In the genomic region with DNA sequence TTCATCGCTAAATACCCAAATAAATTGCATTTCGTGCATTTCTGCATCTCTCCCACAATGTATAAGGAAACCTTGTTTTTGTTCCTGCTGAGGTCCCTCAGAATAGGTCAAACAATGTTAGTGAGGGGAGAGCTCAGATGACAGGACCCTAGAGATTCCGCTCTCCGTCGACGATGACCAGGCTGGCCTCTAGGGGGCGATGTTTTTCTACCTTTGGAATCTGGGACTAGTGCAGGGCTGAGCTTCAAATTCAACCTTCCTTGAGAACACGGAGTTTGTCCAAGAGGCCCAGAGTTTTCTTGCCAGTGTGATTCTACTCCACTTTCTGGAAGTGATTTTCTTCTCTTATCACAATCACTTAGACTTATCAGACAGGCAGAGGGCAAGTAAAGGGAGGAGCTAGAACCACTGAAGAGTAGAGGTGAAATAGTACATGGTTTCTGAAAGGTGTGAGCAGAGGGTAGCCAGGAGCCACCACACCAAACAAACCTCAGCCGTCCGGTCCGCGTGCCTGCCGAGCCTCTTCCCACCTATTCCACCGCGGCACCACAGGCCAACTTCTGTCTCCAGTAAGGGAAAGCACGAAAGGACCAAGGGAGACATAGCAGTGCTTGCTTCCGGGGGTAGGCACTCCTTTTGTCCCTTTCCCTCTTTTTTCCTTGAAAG, we compare ENCODE assay signal across 8 mouse cellular contexts. TPM values are rescaled to one million over a fixed set of nuclear protein-coding genes. Genes with fewer than 3 reads are reported as not detected.
DNase-seq lines count a peak whose midpoint lies in the region; ATAC-seq and TF ChIP-seq lines count a peak whose summit lies in the region.

No protein-coding gene starts in this region.

- H3K4me3 ChIP-seq in ES-Bruce4 (ENCODE audit: low read depth, low read length), result no peak overlapping the region
- no peak overlapping the region for H3K4me3 ChIP-seq in forebrain, embryonic 16.5 days (replicated peaks; ENCODE audit: low read length)
- no peak overlapping the region for H3K4me3 ChIP-seq in layer of hippocampus, adult 2 months
- no peak overlapping the region for H3K4me3 ChIP-seq in lung, embryonic 15.5 days

- H3K9me3 ChIP-seq in ES-Bruce4 (replicated peaks; ENCODE audit: control insufficient read depth, insufficient read depth, low read length, poor library complexity, severe bottlenecking), result no peaks in the 10 kb centered on the region
- H3K9me3 ChIP-seq in forebrain, embryonic 16.5 days (ENCODE audit: control insufficient read depth, low read length), result no peaks in the 10 kb centered on the region
- H3K9me3 ChIP-seq in lung, embryonic 15.5 days, result no peaks in the 10 kb centered on the region

- TF ChIP-seq EP300 in ES-Bruce4 (IDR thresholded peaks at IDR 0.05; ENCODE audit: insufficient read depth, low read depth, low read length), result no peak

- peak; percentile 86 for TF ChIP-seq CTCF in ES-Bruce4 (IDR thresholded peaks at IDR 0.05; ENCODE audit: low read depth, low read length)
- peak; percentile 93 for TF ChIP-seq CTCF in layer of hippocampus, adult 2 months (conservative IDR thresholded peaks at IDR 0.05)

- peak; percentile 74 for DNase-seq in cerebellum, adult 11-12 months
- peak; percentile 91 for DNase-seq in heart, postnatal 4 days
- DNase-seq in layer of hippocampus, adult 2 months (ENCODE audit: low spot score in 2 of 2), result peak; percentile 76 to 94
- peak; percentile 46 for DNase-seq in ovary, adult 18-20 months (ENCODE audit: low spot score)
- peak; percentile 84 for DNase-seq in thymus, postnatal 0 days (ENCODE audit: low spot score)

- H3K36me3 ChIP-seq in ES-Bruce4 (ENCODE audit: control insufficient read depth, insufficient read depth, low read length, poor library complexity, severe bottlenecking), result no peaks in the 10 kb centered on the region
- no peaks in the 10 kb centered on the region for H3K36me3 ChIP-seq in forebrain, embryonic 16.5 days (ENCODE audit: control insufficient read depth, insufficient read depth)
- H3K36me3 ChIP-seq in lung, embryonic 15.5 days, result no peaks in the 10 kb centered on the region

- no peak overlapping the region for H3K27ac ChIP-seq in ES-Bruce4 (ENCODE audit: insufficient read depth, low read length)
- no peak overlapping the region for H3K27ac ChIP-seq in forebrain, embryonic 16.5 days (ENCODE audit: low read length)
- no peak overlapping the region for H3K27ac ChIP-seq in layer of hippocampus, adult 2 months
- H3K27ac ChIP-seq in lung, embryonic 15.5 days, result no peak overlapping the region

- no peak overlapping the region for H3K9ac ChIP-seq in ES-Bruce4 (ENCODE audit: low read depth, poor library complexity, severe bottlenecking)
- H3K9ac ChIP-seq in forebrain, embryonic 16.5 days (replicated peaks; ENCODE audit: low read depth, low read length), result no peak overlapping the region
- no peak overlapping the region for H3K9ac ChIP-seq in lung, embryonic 15.5 days

- ATAC-seq in forebrain, embryonic 16.5 days, result peak; percentile 72
- ATAC-seq in lung, embryonic 15.5 days (ENCODE audit: borderline replicate concordance, extremely low read depth, low FRiP score, low TSS enrichment), result peak; percentile 39; the same call in 1 of the 2 replicates

- H3K4me2 ChIP-seq in forebrain, embryonic 16.5 days (ENCODE audit: low read length), result no peak overlapping the region
- peak overlapping the region; percentile 71 for H3K4me2 ChIP-seq in lung, embryonic 15.5 days

- no peaks in the 10 kb centered on the region; the same call in 1 of the 2 replicates for H3K27me3 ChIP-seq in ES-Bruce4 (ENCODE audit: control insufficient read depth, insufficient read depth, low read length, poor library complexity, severe bottlenecking)
- H3K27me3 ChIP-seq in forebrain, embryonic 16.5 days (replicated peaks; ENCODE audit: control insufficient read depth, insufficient read depth, low read length), result no peaks in the 10 kb centered on the region
- H3K27me3 ChIP-seq in lung, embryonic 15.5 days, result no peaks in the 10 kb centered on the region

- WGBS in forebrain, embryonic 16.5 days, result 12% methylated on average over 17 of the region's 17 CpGs
- 13% methylated on average over 17 of the region's 17 CpGs for WGBS in lung, embryonic 15.5 days

- peaks cover 1% of the 10 kb centered on the region for H3K4me1 ChIP-seq in ES-Bruce4 (ENCODE audit: control insufficient read depth, insufficient read depth, low read length)
- H3K4me1 ChIP-seq in forebrain, embryonic 16.5 days (replicated peaks; ENCODE audit: control insufficient read depth, insufficient read depth, low read length), result peaks cover 11% of the 10 kb centered on the region
- H3K4me1 ChIP-seq in lung, embryonic 15.5 days, result peaks cover 17% of the 10 kb centered on the region

- no peak for TF ChIP-seq POLR2A in ES-Bruce4 (IDR thresholded peaks at IDR 0.05; ENCODE audit: insufficient read depth, low read length)

RNA-seq across cellular contexts. Expression of gene Prmt5, which starts 11.3 kb away (rescaled TPM):
- 165 and 183 TPM in 2 replicates for polyA plus RNA-seq in ES-Bruce4 (2011; ENCODE audit: insufficient read depth, insufficient read length, low read depth, missing spikeins)
- 105 and 108 TPM in 2 replicates for polyA plus RNA-seq in forebrain, embryonic 16.5 days (2015; fragmentation: Nextera tagmentation; extraction: Ambion mirVana)
- total RNA-seq in heart, postnatal 4 days (2021), result 10 to 100 TPM; 36.2 to 36.5 TPM
- total RNA-seq in layer of hippocampus, adult 2 months (2021), result 10 to 100 TPM; 47.3 to 53.6 TPM
- polyA plus RNA-seq in lung, embryonic 15.5 days (2015; fragmentation: Nextera tagmentation; extraction: Ambion mirVana), result 83.6 and 87.0 TPM in 2 replicates
- 62.9 and 64.6 TPM in 2 replicates for polyA plus RNA-seq in thymus, postnatal 0 days (2015; fragmentation: Nextera tagmentation; extraction: Ambion mirVana)

RNA-seq across cellular contexts. Expression of gene Haus4, which starts 25.8 kb away (rescaled TPM):
- polyA plus RNA-seq in ES-Bruce4 (2011; ENCODE audit: insufficient read depth, insufficient read length, low read depth, missing spikeins), result 68.6 and 72.3 TPM in 2 replicates
- polyA plus RNA-seq in forebrain, embryonic 16.5 days (2015; fragmentation: Nextera tagmentation; extraction: Ambion mirVana), result 25.9 and 29.2 TPM in 2 replicates
- total RNA-seq in heart, postnatal 4 days (2021), result 10 to 100 TPM; 30.6 to 32.7 TPM
- 1 to 10 TPM; 4.4 to 4.8 TPM for total RNA-seq in layer of hippocampus, adult 2 months (2021)
- 58.1 and 68.7 TPM in 2 replicates for polyA plus RNA-seq in lung, embryonic 15.5 days (2015; fragmentation: Nextera tagmentation; extraction: Ambion mirVana)
- 111 and 113 TPM in 2 replicates for polyA plus RNA-seq in thymus, postnatal 0 days (2015; fragmentation: Nextera tagmentation; extraction: Ambion mirVana)

RNA-seq across cellular contexts. Expression of gene Ajuba, which starts 48.8 kb away (rescaled TPM):
- 112 TPM in 2 replicates for polyA plus RNA-seq in ES-Bruce4 (2011; ENCODE audit: insufficient read depth, insufficient read length, low read depth, missing spikeins)
- 8.1 and 8.2 TPM in 2 replicates for polyA plus RNA-seq in forebrain, embryonic 16.5 days (2015; fragmentation: Nextera tagmentation; extraction: Ambion mirVana)
- total RNA-seq in heart, postnatal 4 days (2021), result 10 to 100 TPM; 19.4 to 20.3 TPM
- total RNA-seq in layer of hippocampus, adult 2 months (2021), result 1 to 10 TPM; 1.1 to 1.8 TPM
- polyA plus RNA-seq in lung, embryonic 15.5 days (2015; fragmentation: Nextera tagmentation; extraction: Ambion mirVana), result 49.0 and 52.8 TPM in 2 replicates
- 11.9 and 14.9 TPM in 2 replicates for polyA plus RNA-seq in thymus, postnatal 0 days (2015; fragmentation: Nextera tagmentation; extraction: Ambion mirVana)

RNA-seq across cellular contexts. Expression of gene Rem2, which starts 52.7 kb away (rescaled TPM):
- 2.6 and 4.0 TPM in 2 replicates for polyA plus RNA-seq in ES-Bruce4 (2011; ENCODE audit: insufficient read depth, insufficient read length, low read depth, missing spikeins)
- 21.0 and 27.7 TPM in 2 replicates for polyA plus RNA-seq in forebrain, embryonic 16.5 days (2015; fragmentation: Nextera tagmentation; extraction: Ambion mirVana)
- under 1 TPM; 0.14 to 0.23 TPM for total RNA-seq in heart, postnatal 4 days (2021)
- total RNA-seq in layer of hippocampus, adult 2 months (2021), result 10 to 100 TPM; 23.9 to 24.0 TPM
- 14.6 and 16.2 TPM in 2 replicates for polyA plus RNA-seq in lung, embryonic 15.5 days (2015; fragmentation: Nextera tagmentation; extraction: Ambion mirVana)
- 1.1 and 2.1 TPM in 2 replicates for polyA plus RNA-seq in thymus, postnatal 0 days (2015; fragmentation: Nextera tagmentation; extraction: Ambion mirVana)
